Mouse (Mus musculus): ENCODE measurements around the gene Mbd6.

Gene Mbd6

DNA sequence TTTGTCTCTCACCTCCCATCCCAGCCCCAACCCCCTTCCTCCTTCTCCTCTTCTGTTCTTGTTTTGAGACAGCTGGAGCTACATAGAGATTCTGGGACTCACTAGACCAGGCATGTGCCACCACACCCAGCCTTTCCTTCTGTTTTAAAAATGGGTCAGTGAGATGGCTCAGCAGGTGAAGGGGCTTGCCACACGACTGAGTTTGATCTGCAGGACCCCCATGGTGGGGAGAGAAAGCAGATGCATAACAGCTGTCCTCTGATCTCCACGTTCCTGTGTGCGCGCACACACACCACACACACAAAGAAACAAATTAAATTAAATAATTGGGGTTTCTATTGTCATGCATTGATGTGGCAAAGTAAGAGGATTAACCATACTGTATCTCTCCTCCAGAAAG lies 23.8 kb downstream of the Mbd6 start:
- DNase-seq (ENCODE audit: low read depth in 1 of 2, low spot score in 2 of 2), result no peak

DNA sequence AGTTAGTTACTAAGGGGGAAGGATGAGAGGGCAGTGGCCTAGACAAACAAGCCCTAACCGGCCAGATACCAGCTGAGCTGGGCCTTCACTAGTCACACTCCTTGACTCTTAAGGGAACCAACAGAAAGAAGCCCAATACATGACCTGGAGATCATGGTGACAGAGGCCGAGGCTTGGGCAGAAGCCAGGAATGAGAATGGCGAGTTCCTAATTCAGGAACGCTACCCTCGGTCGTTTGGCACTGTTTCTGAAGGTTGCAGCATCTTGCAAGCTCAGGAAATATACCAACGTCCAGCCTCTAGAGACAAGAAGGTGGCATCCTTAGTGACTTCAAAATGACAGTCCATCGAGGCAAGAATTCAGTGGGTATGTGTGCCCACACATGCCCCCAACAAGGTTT lies 24.5 kb downstream of the Mbd6 start:
- no peak for DNase-seq (ENCODE audit: low read depth in 1 of 2, low spot score in 2 of 2)

DNA sequence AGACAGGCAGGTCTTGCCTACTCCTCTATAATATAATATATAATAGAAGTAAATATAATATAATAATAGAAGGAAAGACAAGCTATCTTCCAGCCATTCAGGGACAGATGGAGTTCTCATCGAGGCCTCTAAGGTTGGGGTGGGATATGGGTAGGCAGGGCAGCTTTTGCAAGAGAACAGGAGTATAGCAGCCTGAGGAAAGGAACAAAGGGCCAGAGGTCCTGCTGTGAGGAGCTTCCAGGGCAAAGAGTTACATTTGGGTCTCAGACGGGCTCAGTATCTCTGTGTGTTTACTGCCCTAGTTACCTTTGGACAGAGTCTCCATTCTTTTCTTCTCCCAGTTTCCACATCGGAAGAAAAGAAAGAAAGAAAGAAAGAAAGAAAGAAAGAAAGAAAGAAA lies 25.2 kb downstream of the Mbd6 start:
- DNase-seq (ENCODE audit: low read depth in 1 of 2, low spot score in 2 of 2), result no peak

DNA sequence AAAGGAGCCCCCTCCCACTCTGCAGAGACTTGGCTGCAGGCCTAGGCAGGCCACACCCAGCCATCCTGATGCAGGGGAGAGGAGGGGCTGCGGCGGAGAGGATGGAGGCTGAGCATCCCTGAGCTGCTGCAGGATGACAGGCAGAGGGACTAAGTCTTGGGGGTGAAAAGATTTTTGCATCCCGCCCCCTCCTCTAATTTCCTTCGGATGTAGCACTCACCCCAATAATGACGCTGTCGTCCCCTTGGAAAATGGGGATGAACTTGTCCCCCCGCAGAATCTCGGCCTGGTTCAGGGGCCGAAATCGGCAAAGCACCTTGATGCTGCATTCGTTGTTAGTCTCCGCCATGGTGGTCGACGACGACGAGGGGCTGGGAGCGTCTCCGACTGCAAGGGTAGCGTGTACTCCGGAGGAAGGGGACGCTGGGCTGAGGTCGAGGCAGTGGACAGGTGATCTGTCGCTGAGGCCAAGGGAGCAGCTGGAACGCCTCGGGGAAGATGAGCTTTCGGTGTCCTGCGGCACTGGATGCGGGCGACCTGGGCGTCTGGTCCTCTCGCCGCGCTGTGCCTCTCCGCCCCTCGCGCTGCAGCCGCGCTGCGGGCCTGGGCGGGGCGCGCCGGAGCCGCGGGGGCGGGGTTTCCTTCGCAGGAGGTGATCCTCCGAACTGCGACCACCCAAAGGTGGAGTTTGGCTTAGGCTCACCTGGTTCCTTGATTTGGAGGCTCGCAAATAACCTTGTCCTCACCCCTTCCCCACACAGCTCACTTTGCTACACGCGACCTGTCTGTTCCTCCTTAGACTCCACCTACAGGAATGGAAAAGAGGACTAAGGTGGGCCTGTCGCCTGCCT lies 26.0 kb downstream of the Mbd6 start, which contains the start of gene Kif5a:
Kif5a (minus strand) TSS at position 801 of the 851 bp plus-strand sequence.
- DNase-seq (ENCODE audit: low read depth in 1 of 2, low spot score in 2 of 2), result no peak

DNA sequence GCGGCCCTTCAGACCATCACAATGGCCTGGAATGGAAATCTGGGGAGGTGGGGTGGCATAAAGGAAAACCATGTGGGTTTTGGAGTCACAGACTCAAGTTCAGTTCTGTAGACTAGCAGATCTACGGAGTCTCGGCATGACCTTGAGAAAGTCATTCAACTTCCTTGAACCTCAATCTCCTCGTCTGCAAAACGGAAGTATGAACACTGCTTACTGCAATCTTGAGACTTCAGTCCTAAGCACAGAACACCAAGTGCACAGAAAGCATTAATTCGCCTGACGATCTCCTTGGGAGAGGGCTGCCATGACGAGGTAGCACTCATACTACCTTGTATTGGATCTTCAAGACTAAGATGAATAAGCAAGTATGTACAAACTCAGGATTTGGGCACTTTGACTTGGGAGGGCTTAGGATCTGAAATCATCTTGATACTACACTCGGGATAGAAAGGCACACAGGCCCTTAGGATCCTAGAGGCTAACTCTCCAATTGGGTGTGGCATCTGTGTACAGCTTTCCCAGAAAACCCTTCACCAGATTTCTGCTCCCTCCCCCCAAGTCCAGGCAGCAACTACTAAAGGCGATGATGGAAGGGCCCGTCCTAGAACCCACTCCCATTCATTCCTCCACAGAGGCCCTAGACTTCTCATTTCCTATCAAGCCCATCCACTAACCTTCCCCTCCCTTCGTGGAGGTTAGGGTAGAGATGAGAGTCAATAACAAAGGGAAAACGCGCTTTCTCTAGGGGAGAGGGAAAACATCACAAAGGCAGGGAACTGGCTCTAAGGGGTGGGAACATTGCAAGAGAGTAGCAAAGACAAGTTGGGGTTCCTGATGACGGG lies 26.9 kb downstream of the Mbd6 start:
- DNase-seq (ENCODE audit: low read depth in 1 of 2, low spot score in 2 of 2), result no peak

DNA sequence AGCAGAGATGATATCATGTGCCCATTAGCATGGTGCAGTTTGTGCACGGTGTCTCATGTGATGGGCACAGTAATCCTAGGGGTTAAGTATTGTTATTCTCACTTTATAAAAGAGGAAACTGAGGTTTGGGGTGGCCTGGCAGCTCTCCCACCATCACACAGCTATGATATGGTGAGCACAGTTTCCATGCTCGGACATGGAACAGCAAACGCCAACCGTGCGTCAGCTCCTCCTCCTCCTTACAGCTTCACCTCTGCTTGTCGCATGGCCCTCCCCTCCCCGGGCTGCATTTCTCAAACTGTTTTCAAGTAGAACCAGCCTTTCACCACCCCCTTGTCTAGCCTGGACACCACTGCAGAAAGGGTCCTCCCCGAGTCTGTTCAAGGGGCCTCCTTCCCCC lies 30.3 kb downstream of the Mbd6 start:
- DNase-seq (ENCODE audit: low read depth in 1 of 2, low spot score in 2 of 2), result no peak

DNA sequence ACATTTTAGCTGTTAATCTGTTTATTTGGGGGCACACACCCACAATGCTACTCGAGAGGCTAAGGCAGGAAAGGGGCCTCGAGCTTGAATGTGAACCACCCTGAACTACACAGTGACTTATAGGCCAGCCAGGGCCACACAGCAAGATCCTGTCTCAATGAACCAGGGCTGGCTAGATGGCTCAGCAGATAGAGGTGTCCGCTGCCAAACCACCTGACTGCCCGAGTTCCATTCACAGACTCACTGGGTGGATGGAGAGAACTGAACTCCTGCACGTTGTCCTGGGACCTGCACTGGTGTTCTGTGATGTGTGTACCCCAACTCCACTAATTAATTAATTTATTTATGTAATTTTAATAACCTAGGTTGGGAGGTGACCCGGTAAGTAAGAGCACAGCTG lies 31.0 kb downstream of the Mbd6 start:
- no peak for DNase-seq (ENCODE audit: low read depth in 1 of 2, low spot score in 2 of 2)

DNA sequence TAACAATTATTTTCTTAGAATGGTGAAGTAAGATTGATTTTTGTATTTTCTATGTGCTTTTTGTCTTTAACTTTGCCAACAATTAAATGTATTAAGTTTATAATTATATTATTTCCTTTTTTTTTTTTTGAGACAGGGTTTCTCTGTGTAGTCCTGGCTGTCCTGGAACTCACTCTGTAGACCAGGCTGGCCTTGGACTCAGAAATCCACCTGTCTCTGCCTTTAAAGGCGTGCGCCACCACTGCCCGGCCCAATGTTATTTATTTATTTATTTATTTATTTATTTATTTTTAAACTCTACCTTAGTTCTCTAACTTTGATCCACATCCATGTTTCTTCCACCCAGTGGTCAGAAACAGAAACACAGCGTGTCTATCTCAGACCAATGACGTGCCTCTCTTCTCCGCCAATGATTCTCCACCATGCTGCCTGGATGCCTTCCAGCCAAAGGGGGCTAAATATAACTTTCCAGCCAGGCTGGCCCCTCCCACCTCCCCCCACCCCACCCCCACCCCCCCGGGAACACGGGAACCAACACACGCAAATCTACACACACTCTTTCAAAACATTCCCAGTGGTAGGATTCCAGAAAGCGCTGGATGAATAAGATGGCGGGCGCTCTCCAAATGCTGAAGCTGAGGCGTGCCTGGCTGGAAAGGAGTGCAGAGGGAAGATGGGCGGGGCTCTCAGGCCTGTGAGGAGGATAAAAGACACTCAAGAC lies 33.0 kb downstream of the Mbd6 start:
- DNase-seq (ENCODE audit: low read depth in 1 of 2, low spot score in 2 of 2), result no peak

DNA sequence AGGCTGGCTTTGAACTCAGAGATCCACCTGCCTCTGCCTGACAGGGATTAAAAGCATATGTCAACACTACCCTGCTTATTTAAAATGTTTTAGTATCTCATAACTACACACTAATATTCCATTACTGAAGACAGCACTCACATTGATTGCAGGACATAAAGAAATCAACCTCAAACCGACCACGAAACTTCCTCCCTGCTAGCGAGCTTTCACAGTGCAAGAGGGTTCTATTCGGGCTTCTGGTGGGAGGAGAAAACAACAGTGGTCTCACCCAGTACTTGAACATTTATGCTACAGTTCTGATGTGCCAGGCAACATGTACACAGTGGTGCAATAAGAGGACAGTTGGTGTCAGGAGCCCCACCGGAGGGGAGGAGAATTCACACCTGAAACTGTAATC lies 38.0 kb downstream of the Mbd6 start:
- no peak for DNase-seq (ENCODE audit: low read depth in 1 of 2, low spot score in 2 of 2)

DNA sequence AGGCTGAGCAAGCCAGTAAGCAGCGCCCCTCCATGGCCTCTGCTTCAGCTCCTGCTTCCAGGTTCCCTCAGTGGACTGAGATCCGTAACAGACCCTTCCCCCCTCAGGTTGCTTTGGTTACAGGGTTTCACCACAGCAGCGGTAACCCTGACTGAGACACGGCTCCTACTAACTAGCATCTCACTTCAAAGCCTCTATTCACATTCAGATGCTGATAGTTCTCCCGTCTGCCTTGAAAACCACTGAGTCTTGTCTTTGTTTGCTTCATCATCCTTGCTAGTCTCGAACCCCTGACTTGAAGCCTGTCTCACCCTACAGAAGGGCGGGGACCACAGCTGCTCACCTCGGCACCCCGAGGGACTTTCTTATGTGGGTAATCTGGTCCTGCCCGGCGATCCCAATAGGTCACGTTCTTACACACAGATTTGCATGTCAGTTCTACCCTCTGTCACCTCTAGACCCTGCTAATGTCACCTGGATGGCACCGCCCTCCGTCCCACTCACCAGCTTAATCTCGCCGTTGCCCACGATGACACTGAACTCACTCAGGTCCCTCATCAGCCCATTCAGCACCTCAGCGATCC lies 50.5 kb downstream of the Mbd6 start:
- DNase-seq (ENCODE audit: low read depth in 1 of 2, low spot score in 2 of 2), result no peak

DNA sequence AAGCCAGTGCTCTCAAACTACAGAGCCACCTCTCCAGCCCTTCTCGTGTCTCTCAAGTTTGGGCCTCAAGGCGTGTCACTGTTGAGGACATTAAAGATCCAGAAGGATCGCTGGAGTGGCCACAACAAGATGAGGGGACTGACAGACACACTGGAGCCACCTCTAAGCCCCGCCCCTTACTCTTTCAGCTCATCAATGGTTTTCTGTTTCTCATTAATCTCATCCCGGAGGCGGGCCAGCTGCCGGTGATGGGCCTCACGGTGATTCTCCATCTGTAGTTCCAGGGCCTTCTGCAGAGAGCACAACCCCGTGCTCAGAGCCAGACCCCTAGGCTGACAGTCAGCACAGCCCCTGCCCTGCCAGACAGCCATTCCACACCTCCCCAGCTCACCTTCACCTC lies 52.3 kb downstream of the Mbd6 start:
- no peak for DNase-seq (ENCODE audit: low read depth in 1 of 2, low spot score in 2 of 2)

DNA sequence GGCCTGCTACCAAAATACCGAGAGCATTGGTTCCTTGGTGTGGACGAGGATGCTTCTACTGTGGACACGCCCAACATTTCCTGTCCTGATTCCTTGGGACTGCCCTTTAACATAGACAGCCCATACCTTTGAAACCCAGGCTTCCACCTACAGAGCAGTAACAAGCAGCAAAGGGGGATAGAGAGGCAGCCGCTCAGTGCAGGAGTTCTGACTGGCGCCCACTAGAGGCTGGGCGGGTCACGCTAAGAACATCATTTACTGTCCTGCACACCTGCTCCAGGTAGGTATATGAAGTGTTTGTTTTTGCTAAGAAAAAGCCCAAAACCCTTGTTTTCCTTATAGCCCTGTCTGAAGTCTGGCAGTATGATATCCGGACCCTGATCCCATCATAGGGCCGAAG lies 55.7 kb downstream of the Mbd6 start:
- no peak for DNase-seq (ENCODE audit: low read depth in 1 of 2, low spot score in 2 of 2)

All from monocyte, adult 2 months (primary cell).